Mouse (Mus musculus) liver, postnatal 0 days (tissue): ENCODE data around the gene Srsf3. TPM values are rescaled to one million over a fixed set of nuclear protein-coding genes. Genes with fewer than 3 reads are reported as not detected.

Experiments used
- ATAC-seq: fragments of 200-750 bp; cut with Nextera tagmentation; 2 replicates; pipeline ENCODE4 v1.8.0; 2017; ENCODE audit warnings: mild to moderate bottlenecking, moderate library complexity
- DNase-seq: peaks from one replicate; pipeline ENCODE4 v3.0.0-alpha.2; 2016
- H3K27ac ChIP-seq: fragments of 300-500 bp; sonication (generic); 2 replicates; pipeline ENCODE4 v1.5.1; 2014; ENCODE audit warnings: antibody characterized with exemption, moderate library complexity, mild to moderate bottlenecking, low read depth
- H3K27me3 ChIP-seq: fragments of 300-500 bp; sonication (generic); 2 replicates; pipeline ENCODE4 v1.6.1; 2014; ENCODE audit warnings: low read length, control low read depth, mixed read lengths; ENCODE audit not compliant: insufficient read depth
- H3K36me3 ChIP-seq: fragments of 300-500 bp; sonication (generic); replicated peaks from 2 replicates; pipeline ENCODE4 v1.6.1; 2014; ENCODE audit warnings: mild to moderate bottlenecking, control low read depth, low read length, moderate library complexity, mixed read lengths; ENCODE audit not compliant: insufficient read depth
- H3K4me1 ChIP-seq: fragments of 300-500 bp; sonication (generic); 2 replicates; pipeline ENCODE4 v1.6.1; 2014; ENCODE audit warnings: antibody characterized with exemption, mild to moderate bottlenecking, control low read depth; ENCODE audit not compliant: insufficient read depth
- H3K4me2 ChIP-seq: fragments of 300-500 bp; sonication (generic); 2 replicates; pipeline ENCODE4 v1.6.1; 2014; ENCODE audit warnings: low read depth, mild to moderate bottlenecking, low read length, moderate library complexity, mixed read lengths
- H3K4me3 ChIP-seq: fragments of 300-500 bp; sonication (generic); 2 replicates; pipeline ENCODE4 v1.5.1; 2014; ENCODE audit warnings: low read depth, low read length
- H3K9ac ChIP-seq: fragments of 300-500 bp; sonication (generic); replicated peaks from 2 replicates; pipeline ENCODE4 v1.6.1; 2014; ENCODE audit warnings: mild to moderate bottlenecking, moderate library complexity
- H3K9me3 ChIP-seq: fragments of 300-500 bp; sonication (generic); 2 replicates; pipeline ENCODE4 v1.6.1; 2016; ENCODE audit warnings: mild to moderate bottlenecking, control low read depth, low read length, mixed read lengths
- CTCF ChIP-seq: sonication (generic); IDR thresholded peaks from 2 replicates; pipeline ENCODE4 v1.5.1; 2016; ENCODE audit warnings: antibody characterized with exemption, low read depth
- EP300 ChIP-seq: IDR thresholded peaks from 2 replicates; pipeline ENCODE4 v1.6.1; 2016; ENCODE audit warnings: antibody characterized with exemption, low read depth, mild to moderate bottlenecking
- whole genome bisulfite sequencing: fragments of 180-500 bp; shearing (Covaris S2); extraction: QIAGEN DNeasy Blood & Tissue Kit; methylation state at CpG from one replicate; pipeline ENCODE4 v1.1.7; 2014; ENCODE audit not compliant: insufficient replicate concordance; 5-methylcytosine and 5-hydroxymethylcytosine counted together
- polyA plus RNA-seq: library from polyadenylated mRNA; unstranded; fragments of >200 nt; fragmentation: Nextera tagmentation; extraction: Ambion mirVana; gene quantifications from 2 replicates; pipeline ENCODE4 v1.2.1, GENCODE M21; 2015

The Srsf3 gene
- polyA plus RNA-seq, 1 experiment from 2014 or later, result 163 TPM

- no peak for ATAC-seq
- peak; percentile 67 for DNase-seq
- Histone ChIP-seq H3K9ac (peak overlapping the region; percentile 54; the same call in 1 of the 2 replicates), H3K9me3 (no peaks in the 10 kb centered on the region), H3K27ac (peak overlapping the region; percentile 67; the same call in 1 of the 2 replicates), H3K36me3 (no peaks in the 10 kb centered on the region), H3K4me2 (peak overlapping the region; percentile 63), H3K27me3 (peaks cover 10% of the 10 kb centered on the region), H3K4me1 (peaks cover 26% of the 10 kb centered on the region), H3K4me3 (peak overlapping the region; percentile 42)
- 11% methylated on average over 14 of the region's 14 CpGs for WGBS
- TF ChIP-seq CTCF (no peak), EP300 (no peak)
Measured at GRCm38 (mm10) chr17:29077786-29078509, 45.5 kb downstream of the Srsf3 start.

- H3K9me3 ChIP-seq, result no peaks in the 10 kb centered on the region
- DNase-seq (peak; percentile 68), ATAC-seq (peak; percentile 73)
- H3K4me3 ChIP-seq, result peak overlapping the region; percentile 42
- peaks cover 10% of the 10 kb centered on the region for H3K27me3 ChIP-seq
- no peaks in the 10 kb centered on the region for H3K36me3 ChIP-seq
- H3K9ac ChIP-seq, result peak overlapping the region; percentile 54
- H3K27ac ChIP-seq, result peak overlapping the region; percentile 67; the same call in 1 of the 2 replicates
- TF ChIP-seq EP300, result no peak
- TF ChIP-seq CTCF, result no peak
- WGBS, result 3% methylated on average over 24 of the region's 25 CpGs
- peaks cover 19% of the 10 kb centered on the region for H3K4me1 ChIP-seq
- peak overlapping the region; percentile 63 for H3K4me2 ChIP-seq
Measured at GRCm38 (mm10) chr17:29078519-29079383, 46.3 kb downstream of the Srsf3 start.

- no peak for TF ChIP-seq EP300
- TF ChIP-seq CTCF, result no peak
- peak overlapping the region; percentile 21 for H3K4me3 ChIP-seq
- no peak for DNase-seq
Measured at GRCm38 (mm10) chr17:29080758-29081617, 48.6 kb downstream of the Srsf3 start.

GRCm38 (mm10) chr17:29081618-29082381, 49.4 kb downstream of the Srsf3 start:
- TF ChIP-seq CTCF, result no peak
- TF ChIP-seq EP300, result no peak
- 13% methylated on average over 21 of the region's 21 CpGs for WGBS
- no peaks in the 10 kb centered on the region for H3K36me3 ChIP-seq
- H3K9ac ChIP-seq, result 0 out of 2 replicates have a peak overlapping the region, but pooled peaks have one; percentile 12
- peak overlapping the region; percentile 65 for H3K4me2 ChIP-seq
- H3K9me3 ChIP-seq, result no peaks in the 10 kb centered on the region
- peak overlapping the region; percentile 21 for H3K4me3 ChIP-seq
- 0 out of 2 replicates have a peak overlapping the region, but pooled peaks have one; percentile 25 for H3K27ac ChIP-seq
- H3K27me3 ChIP-seq, result peaks cover 10% of the 10 kb centered on the region
- no peak for ATAC-seq
- H3K4me1 ChIP-seq, result peaks cover 18% of the 10 kb centered on the region
- no peak for DNase-seq

More at GRCm38 (mm10) chr17:29080758-29081617, 48.6 kb downstream of the Srsf3 start:
- Histone ChIP-seq H3K9ac (no peak overlapping the region), H3K27ac (0 out of 2 replicates have a peak overlapping the region, but pooled peaks have one; percentile 25), H3K4me2 (peak overlapping the region; percentile 65), H3K36me3 (no peaks in the 10 kb centered on the region), H3K9me3 (no peaks in the 10 kb centered on the region), H3K4me1 (peaks cover 18% of the 10 kb centered on the region), H3K27me3 (peaks cover 10% of the 10 kb centered on the region)
- WGBS, result 14% methylated on average over 23 of the region's 23 CpGs
- no peak for ATAC-seq

GRCm38 (mm10) chr17:29083586-29083985, 51.2 kb downstream of the Srsf3 start:
- H3K27ac ChIP-seq, result no peak overlapping the region
- H3K4me3 ChIP-seq, result no peak overlapping the region
- no peak for DNase-seq
- H3K4me1 ChIP-seq, result peaks cover 17% of the 10 kb centered on the region
- H3K36me3 ChIP-seq, result no peaks in the 10 kb centered on the region
- H3K27me3 ChIP-seq, result peaks cover 10% of the 10 kb centered on the region
- no peak overlapping the region for H3K4me2 ChIP-seq
- no peak overlapping the region for H3K9ac ChIP-seq
- no peak for ATAC-seq
- no peaks in the 10 kb centered on the region for H3K9me3 ChIP-seq
- TF ChIP-seq EP300, result no peak
- no peak for TF ChIP-seq CTCF
- 88% methylated on average over 8 of the region's 8 CpGs for WGBS
